Mouse (Mus musculus) CH12.LX (cell line): ENCODE measurements around the gene Il1rl1. TPM values are rescaled to one million over a fixed set of nuclear protein-coding genes. Genes with fewer than 3 reads are reported as not detected.

Experiments used
- DNase-seq: peaks from one replicate; pipeline ENCODE4 v3.0.0-alpha.2; 2013; ENCODE audit errors: extremely low read depth
- H3K27ac ChIP-seq: 2 replicates; pipeline ENCODE4 v1.5.1; 2012; ENCODE audit warnings: low read depth, mild to moderate bottlenecking, control low read depth, moderate library complexity; ENCODE audit not compliant: insufficient read depth
- H3K27me3 ChIP-seq: replicated peaks from 2 replicates; pipeline ENCODE3; 2012; ENCODE audit warnings: inconsistent platforms
- H3K36me3 ChIP-seq, 2 experiments: replicated peaks in 1 of 2; 2 replicates each; pipeline versions ENCODE3 to v1.6.1; 2012; ENCODE audit warnings: inconsistent platforms in 1 of 2, low read length in 1 of 2, mild to moderate bottlenecking in 1 of 2, mixed read lengths in 1 of 2, moderate library complexity in 1 of 2; ENCODE audit not compliant: control insufficient read depth in 1 of 2, insufficient read depth in 1 of 2
- H3K4me1 ChIP-seq, 2 experiments: 2 replicates each; pipeline ENCODE4 v1.6.1; 2012; ENCODE audit warnings: inconsistent platforms in 1 of 2, moderate library complexity in 1 of 2; ENCODE audit not compliant: insufficient read depth in 2 of 2, control insufficient read depth in 1 of 2
- H3K4me2 ChIP-seq: 2 replicates; pipeline ENCODE4 v1.6.1; 2012; ENCODE audit warnings: low read depth, mild to moderate bottlenecking, control low read depth; ENCODE audit not compliant: poor library complexity, insufficient read depth, severe bottlenecking
- H3K4me3 ChIP-seq, 3 experiments: fragments of 150-350 bp in 1 of 3; sonication (generic) in 1 of 3; replicated peaks in 1 of 3; 2 replicates each; pipeline versions ENCODE3 to v1.5.1; 2011 to 2012; ENCODE audit warnings: low read depth in 2 of 3, low read length in 2 of 3, mild to moderate bottlenecking in 2 of 3, moderate library complexity in 2 of 3, control low read depth in 1 of 3, improper control_type of control experiment in 1 of 3, inconsistent platforms in 1 of 3, mixed read lengths in 1 of 3; ENCODE audit not compliant: poor library complexity in 1 of 3
- H3K79me2 ChIP-seq: replicated peaks from 2 replicates; pipeline ENCODE4 v1.6.1; 2012; ENCODE audit warnings: mild to moderate bottlenecking, moderate library complexity; ENCODE audit not compliant: control insufficient read depth, poor library complexity, insufficient read depth, severe bottlenecking; ENCODE audit errors: extremely low read depth
- H3K9ac ChIP-seq: 2 replicates; pipeline ENCODE4 v1.6.1; 2012; ENCODE audit warnings: low read depth, mild to moderate bottlenecking, control low read depth, moderate library complexity; ENCODE audit not compliant: insufficient read depth
- H3K9me3 ChIP-seq: replicated peaks from 2 replicates; pipeline ENCODE3; 2012; ENCODE audit warnings: low read length, inconsistent platforms, mixed read lengths
- BHLHE40 ChIP-seq: IDR thresholded peaks from 2 replicates; pipeline ENCODE4 v1.6.1; 2011; ENCODE audit warnings: mild to moderate bottlenecking, low read depth, low read length, improper control_type of control experiment
- CHD1 ChIP-seq: IDR thresholded peaks from 2 replicates; pipeline ENCODE4 v1.6.1; 2012; ENCODE audit warnings: low read depth, low read length, improper control_type of control experiment, inconsistent platforms
- CHD2 ChIP-seq: IDR thresholded peaks from 2 replicates; pipeline ENCODE4 v1.6.1; 2011; ENCODE audit warnings: low read length, improper control_type of control experiment
- CTCF ChIP-seq, 2 experiments: IDR thresholded peaks in 1 of 2; conservative IDR thresholded peaks in 1 of 2; 2 replicates each; pipeline ENCODE4 v1.5.1; 2011 to 2012; ENCODE audit warnings: low read depth in 2 of 2, low read length in 2 of 2, improper control_type of control experiment in 1 of 2, inconsistent platforms in 1 of 2, mild to moderate bottlenecking in 1 of 2, moderate library complexity in 1 of 2
- ELF1 ChIP-seq: IDR thresholded peaks from 2 replicates; pipeline ENCODE4 v1.6.1; 2014; ENCODE audit warnings: low read depth, mild to moderate bottlenecking, inconsistent platforms, low read length, improper control_type of control experiment
- EP300 ChIP-seq: IDR thresholded peaks from 2 replicates; pipeline ENCODE4 v1.6.1; 2011; ENCODE audit warnings: low read length, improper control_type of control experiment
- GABPA ChIP-seq: IDR thresholded peaks from 2 replicates; pipeline ENCODE4 v1.6.1; 2012; ENCODE audit warnings: low read depth, low read length, improper control_type of control experiment, inconsistent platforms; ENCODE audit not compliant: insufficient replicate concordance
- HCFC1 ChIP-seq: IDR thresholded peaks from 2 replicates; pipeline ENCODE4 v1.6.1; 2012; ENCODE audit warnings: low read depth, mild to moderate bottlenecking, inconsistent platforms, low read length, improper control_type of control experiment
- IRF4 ChIP-seq: IDR thresholded peaks from 2 replicates; pipeline ENCODE4 v1.6.1; 2014; ENCODE audit warnings: low read depth, mild to moderate bottlenecking, inconsistent platforms, low read length, improper control_type of control experiment
- JUN ChIP-seq: IDR thresholded peaks from 2 replicates; pipeline ENCODE4 v1.6.1; 2011; ENCODE audit warnings: low read depth, mild to moderate bottlenecking, low read length, improper control_type of control experiment, moderate library complexity; ENCODE audit not compliant: insufficient read depth
- JUND ChIP-seq: conservative IDR thresholded peaks from 2 replicates; pipeline ENCODE4 v1.6.1; 2011; ENCODE audit warnings: low read depth, low read length, improper control_type of control experiment
- KAT2A ChIP-seq: IDR thresholded peaks from 2 replicates; pipeline ENCODE4 v1.6.1; 2012; ENCODE audit warnings: low read length, improper control_type of control experiment, inconsistent platforms; ENCODE audit not compliant: insufficient replicate concordance
- MEF2A ChIP-seq: IDR thresholded peaks from 2 replicates; pipeline ENCODE4 v1.6.1; 2014; ENCODE audit warnings: low read depth, mild to moderate bottlenecking, inconsistent platforms, low read length, improper control_type of control experiment, borderline replicate concordance
- MXI1 ChIP-seq: IDR thresholded peaks from 2 replicates; pipeline ENCODE4 v1.6.1; 2011; ENCODE audit warnings: mild to moderate bottlenecking, low read depth, low read length, improper control_type of control experiment
- NELFE ChIP-seq: IDR thresholded peaks from 2 replicates; pipeline ENCODE4 v1.6.1; 2011; ENCODE audit warnings: low read depth, low read length, improper control_type of control experiment
- POLR2A ChIP-seq: IDR thresholded peaks from 2 replicates; pipeline ENCODE4 v1.6.1; 2011; ENCODE audit warnings: low read depth, mild to moderate bottlenecking, improper control_type of control experiment, low read length
- RCOR1 ChIP-seq: conservative IDR thresholded peaks from 2 replicates; pipeline ENCODE4 v1.6.1; 2012; ENCODE audit warnings: low read depth, mild to moderate bottlenecking, inconsistent platforms, low read length, improper control_type of control experiment
- SIN3A ChIP-seq: IDR thresholded peaks from 2 replicates; pipeline ENCODE4 v1.6.1; 2012; ENCODE audit warnings: low read length, improper control_type of control experiment, inconsistent platforms
- SMC3 ChIP-seq: IDR thresholded peaks from 2 replicates; pipeline ENCODE4 v1.6.1; 2011; ENCODE audit warnings: low read depth, low read length, improper control_type of control experiment
- TBP ChIP-seq: conservative IDR thresholded peaks from 2 replicates; pipeline ENCODE4 v1.6.1; 2011; ENCODE audit warnings: low read depth, low read length, improper control_type of control experiment
- TCF12 ChIP-seq: IDR thresholded peaks from 2 replicates; pipeline ENCODE4 v1.6.1; 2014; ENCODE audit warnings: low read depth, mild to moderate bottlenecking, inconsistent platforms, low read length, improper control_type of control experiment
- UBTF ChIP-seq: IDR thresholded peaks from 2 replicates; pipeline ENCODE4 v1.6.1; 2012; ENCODE audit warnings: low read depth, mild to moderate bottlenecking, inconsistent platforms, low read length, improper control_type of control experiment, moderate library complexity
- USF1 ChIP-seq: IDR thresholded peaks from 2 replicates; pipeline ENCODE4 v1.6.1; 2014; ENCODE audit warnings: low read depth, mild to moderate bottlenecking, inconsistent platforms, low read length, improper control_type of control experiment
- USF2 ChIP-seq: conservative IDR thresholded peaks from 2 replicates; pipeline ENCODE4 v1.6.1; 2011; ENCODE audit warnings: low read depth, low read length, improper control_type of control experiment
- ZKSCAN1 ChIP-seq: IDR thresholded peaks from 2 replicates; pipeline ENCODE4 v1.6.1; 2012; ENCODE audit warnings: low read depth, inconsistent platforms, low read length, improper control_type of control experiment, borderline replicate concordance
- ZMIZ1 ChIP-seq: IDR thresholded peaks from 2 replicates; pipeline ENCODE4 v1.6.1; 2012; ENCODE audit warnings: low read depth, mild to moderate bottlenecking, inconsistent platforms, low read length, improper control_type of control experiment
- ZNF384 ChIP-seq: IDR thresholded peaks from 2 replicates; pipeline ENCODE4 v1.6.1; 2012; ENCODE audit warnings: low read depth, low read length, improper control_type of control experiment, inconsistent platforms
- dilution Hi-C: fragments of 300-500 bp; cut with MboI; formaldehyde crosslinking; loops from 2 replicates; pipeline ENCODE4 v1.14.3; 2020; ENCODE audit warnings: low sequenced_read_pairs; ENCODE audit not compliant: extremely low pct_unique_long_range_greater_than_20kb, extremely low pct_ligation_motif_present
- in situ Hi-C: fragments of 300-500 bp; cut with MboI; formaldehyde crosslinking; loops from 3 replicates; pipeline ENCODE4 v1.14.3; 2019; ENCODE audit warnings: low sequenced_read_pairs, low pct_ligation_motif_present, low pct_unique_long_range_greater_than_20kb, mixed read lengths
- polyA plus RNA-seq: library from polyadenylated mRNA; unstranded; fragments of >175 nt; gene quantifications from 2 replicates; pipeline ENCODE4 v1.2.1, GENCODE M21; 2012; ENCODE audit warnings: low read depth; ENCODE audit not compliant: insufficient read length
- total RNA-seq, 2 experiments: library from RNA; depleted of rRNA; stranded (reverse); fragments of 300-350 nt in 1 of 2; fragments of >200 nt in 1 of 2; gene quantifications; 2 replicates each; pipeline ENCODE4 v1.2.3; 2012 to 2014

Il1rl1 gene
- total and polyA plus RNA-seq, 3 experiments: 0.13 TPM; not detected in 2

DNA sequence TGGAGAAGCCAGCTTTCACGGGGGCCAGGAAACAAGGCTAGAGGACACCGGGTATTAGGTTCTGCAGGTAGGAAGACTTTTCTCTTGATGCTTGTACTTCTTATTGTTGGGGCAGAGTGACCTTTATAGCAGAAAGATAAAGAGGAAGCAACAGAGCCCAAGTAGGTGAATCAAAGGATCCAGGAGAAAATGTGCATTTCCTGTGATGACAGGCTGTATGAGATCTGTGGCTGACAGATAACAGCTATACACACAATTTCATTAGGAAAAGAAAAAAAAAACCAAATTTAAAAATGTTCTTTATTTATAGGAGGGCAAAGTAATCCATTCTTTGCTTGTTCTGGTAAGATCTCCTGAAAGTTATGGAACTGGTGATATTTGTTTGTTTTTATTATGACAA lies 8.0 kb downstream of the Il1rl1 start:
- no peak overlapping the region for H3K9ac ChIP-seq
- H3K4me3 ChIP-seq: no peak overlapping the region
- H3K36me3 ChIP-seq: no peaks in the 10 kb centered on the region
- no peak overlapping the region for H3K4me2 ChIP-seq
- dilution Hi-C loops (no loop called here), in situ Hi-C loops (no loop called here)
- no peaks in the 10 kb centered on the region for H3K79me2 ChIP-seq
- no peaks in the 10 kb centered on the region for H3K4me1 ChIP-seq
- TF ChIP-seq ZNF384: no peak
- no peak for TF ChIP-seq USF2
- TF ChIP-seq HCFC1: no peak
- TF ChIP-seq CTCF (conservative IDR thresholded peaks at IDR 0.05 in 1 of 2, IDR thresholded peaks at IDR 0.05 in 1 of 2; ENCODE audit: low read depth in 2 of 2, low read length in 2 of 2): no peak
- no peak for TF ChIP-seq GABPA
- no peak for TF ChIP-seq JUND
- TF ChIP-seq MEF2A: no peak
- TF ChIP-seq TCF12: no peak
- TF ChIP-seq EP300: no peak
- TF ChIP-seq BHLHE40: no peak
- TF ChIP-seq RCOR1: no peak
- TF ChIP-seq ZKSCAN1: no peak
- TF ChIP-seq CHD2: no peak
- no peak for TF ChIP-seq POLR2A
- TF ChIP-seq SIN3A: no peak
- TF ChIP-seq USF1: no peak
- no peak for TF ChIP-seq JUN
- no peak for TF ChIP-seq ELF1
- no peak for TF ChIP-seq UBTF
- DNase-seq: no peak
- H3K27ac ChIP-seq: no peak overlapping the region
- H3K9me3 ChIP-seq: no peaks in the 10 kb centered on the region
- no peaks in the 10 kb centered on the region for H3K27me3 ChIP-seq

- dilution Hi-C loops: no loop called here
Measured at GRCm38 (mm10) chr1:40439504-40439903, 10.1 kb downstream of the Il1rl1 start.

More at GRCm38 (mm10) chr1:40439504-40439903, 10.1 kb downstream of the Il1rl1 start:
- Histone ChIP-seq H3K79me2 (no peaks in the 10 kb centered on the region), H3K9ac (no peak overlapping the region), H3K4me2 (no peak overlapping the region), H3K4me3 (no peak overlapping the region), H3K27me3 (no peaks in the 10 kb centered on the region), H3K4me1 (no peaks in the 10 kb centered on the region), H3K27ac (no peak overlapping the region), H3K9me3 (no peaks in the 10 kb centered on the region), H3K36me3 (no peaks in the 10 kb centered on the region)
- no peak for DNase-seq
- in situ Hi-C loops: no loop called here
- TF ChIP-seq NELFE: no peak
- no peak for TF ChIP-seq SMC3
- no peak for TF ChIP-seq UBTF
- no peak for TF ChIP-seq ZNF384
- no peak for TF ChIP-seq BHLHE40
- TF ChIP-seq TCF12: no peak
- no peak for TF ChIP-seq EP300
- TF ChIP-seq IRF4: no peak
- no peak for TF ChIP-seq MXI1
- no peak for TF ChIP-seq CHD1
- TF ChIP-seq USF1: no peak
- TF ChIP-seq KAT2A: no peak
- no peak for TF ChIP-seq HCFC1
- TF ChIP-seq TBP: no peak
- TF ChIP-seq MEF2A: no peak
- no peak for TF ChIP-seq JUN
- TF ChIP-seq ZMIZ1: no peak
